In genomic region chr6:86064318-86065016, GRCm38 (mm10) we compare ENCODE assay signal across 12 mouse cellular contexts. TPM values are rescaled to one million over a fixed set of nuclear protein-coding genes. Genes with fewer than 3 reads are reported as not detected.
DNase-seq lines count a peak whose midpoint lies in the region; ATAC-seq and TF ChIP-seq lines count a peak whose summit lies in the region.
"Had no signal": no experiment of that assay in that cellular context is flagged by ENCODE, and none has a peak within 500 bp of the region (broad histone marks: within the 10 kb centered on the region; RNA-seq: fewer than 3 reads in every experiment).

No protein-coding gene starts in this region.

- no peak overlapping the region for H3K27ac ChIP-seq in lung, embryonic 14.5 days (ENCODE audit: low read depth)
- peak overlapping the region; percentile 90 for H3K27ac ChIP-seq in hindbrain, embryonic 15.5 days (replicated peaks)
- H3K27ac ChIP-seq: embryonic facial prominence, embryonic 13.5 days had no signal

- no peaks in the 10 kb centered on the region for H3K36me3 ChIP-seq in lung, embryonic 14.5 days (ENCODE audit: insufficient read depth)
- H3K36me3 ChIP-seq in hindbrain, embryonic 15.5 days, result no peaks in the 10 kb centered on the region
- H3K36me3 ChIP-seq: embryonic facial prominence, embryonic 13.5 days had no signal

- H3K9ac ChIP-seq in lung, embryonic 14.5 days, result no peak overlapping the region
- H3K9ac ChIP-seq in hindbrain, embryonic 15.5 days, result no peak overlapping the region
- H3K9ac ChIP-seq: embryonic facial prominence, embryonic 13.5 days had no signal

- H3K27me3 ChIP-seq in lung, embryonic 14.5 days (ENCODE audit: insufficient read depth, low read length), result no peaks in the 10 kb centered on the region
- no peaks in the 10 kb centered on the region for H3K27me3 ChIP-seq in hindbrain, embryonic 15.5 days
- H3K27me3 ChIP-seq: embryonic facial prominence, embryonic 13.5 days had no signal

- H3K4me1 ChIP-seq in lung, embryonic 14.5 days (ENCODE audit: insufficient read depth), result no peaks in the 10 kb centered on the region
- no peaks in the 10 kb centered on the region for H3K4me1 ChIP-seq in lung, adult 2 months (ENCODE audit: control insufficient read depth, insufficient read depth, low read length)
- H3K4me1 ChIP-seq in hindbrain, embryonic 15.5 days (replicated peaks), result peaks cover 93% of the 10 kb centered on the region

- H3K4me3 ChIP-seq in lung, embryonic 14.5 days (ENCODE audit: low read depth, low read length), result no peak overlapping the region
- no peak overlapping the region for H3K4me3 ChIP-seq in lung, adult 2 months (replicated peaks; ENCODE audit: extremely low read depth, low read depth, low read length)
- no peak overlapping the region for H3K4me3 ChIP-seq in hindbrain, embryonic 15.5 days
- H3K4me3 ChIP-seq: embryonic facial prominence, embryonic 13.5 days had no signal

- no peak for ATAC-seq in lung, embryonic 14.5 days (ENCODE audit: insufficient read depth)
- peak; percentile 68 for ATAC-seq in hindbrain, embryonic 15.5 days (ENCODE audit: low FRiP score, low read depth)
- ATAC-seq: inflammation-experienced regulatory T-cells, adult 6 months had no signal

- no peak for TF ChIP-seq POLR2A in lung, adult 2 months (IDR thresholded peaks at IDR 0.05; ENCODE audit: borderline replicate concordance, extremely low read depth, low read depth, low read length)

- DNase-seq in lung, embryonic 14.5 days, result peak; percentile 6
- DNase-seq in lung, adult 2 months, result no peak
- DNase-seq in left cerebral cortex, postnatal 36 days (ENCODE audit: low spot score in 2 of 2), result peak; percentile 83 to 88
- peak; percentile 70 for DNase-seq in right cerebral cortex, postnatal 4 days
- no peak for DNase-seq in heart, adult 8-10 months (ENCODE audit: low spot score)
- DNase-seq in thymus, postnatal 0 days (ENCODE audit: low spot score), result no peak
- DNase-seq in kidney, postnatal 25 days, result no peak
- DNase-seq: B cell, adult 2 months; lung, postnatal 14 days had no signal

- 55% methylated on average over 6 of the region's 6 CpGs for WGBS in lung, embryonic 14.5 days
- WGBS in lung, adult 2 months, result 78% methylated on average over 6 of the region's 6 CpGs
- 8% methylated on average over 6 of the region's 6 CpGs for WGBS in hindbrain, embryonic 15.5 days

- intact Hi-C loops in left cerebral cortex, postnatal 36 days (cut with DNase I), result loop anchor here (2.0 to 5.0 kb wide), 2 partner anchors 20 to 37 kb away; partner anchors contain the start of gene Add2

- H3K4me2 ChIP-seq in lung, embryonic 14.5 days, result no peak overlapping the region
- H3K4me2 ChIP-seq in hindbrain, embryonic 15.5 days, result peak overlapping the region; percentile 36
- H3K4me2 ChIP-seq: embryonic facial prominence, embryonic 13.5 days had no signal

- H3K9me3 ChIP-seq in lung, embryonic 14.5 days (ENCODE audit: low read depth, low read length), result no peaks in the 10 kb centered on the region
- H3K9me3 ChIP-seq in hindbrain, embryonic 15.5 days, result no peaks in the 10 kb centered on the region
- H3K9me3 ChIP-seq: embryonic facial prominence, embryonic 13.5 days had no signal

- TF ChIP-seq CTCF in lung, embryonic 14.5 days (IDR thresholded peaks at IDR 0.05; ENCODE audit: low read depth), result no peak
- no peak for TF ChIP-seq CTCF in lung, adult 2 months (IDR thresholded peaks at IDR 0.05; ENCODE audit: insufficient read depth, low read length)

RNA-seq across cellular contexts. Expression of gene Add2, which starts 36.0 kb away (rescaled TPM):
- polyA plus RNA-seq in lung, embryonic 14.5 days (2014; fragmentation: Nextera tagmentation; extraction: Ambion mirVana), result 1.6 and 2.2 TPM in 2 replicates
- 0.17 and 0.80 TPM in 2 replicates for polyA plus RNA-seq in lung, adult 2 months (2012; rRNA removed)
- polyA plus RNA-seq in hindbrain, embryonic 15.5 days (2015; fragmentation: Nextera tagmentation; extraction: Ambion mirVana), result 142 and 149 TPM in 2 replicates
- total RNA-seq in left cerebral cortex, postnatal 36 days (2021), result 100 to 1,000 TPM; 220 to 232 TPM
- under 1 TPM; 0.12 to 0.38 (median 0.20) TPM for total RNA-seq in heart, adult 8-10 months (2022)
- 0.05 and 0.18 TPM in 2 replicates for polyA plus RNA-seq in thymus, postnatal 0 days (2015; fragmentation: Nextera tagmentation; extraction: Ambion mirVana)
- polyA plus RNA-seq: inflammation-experienced regulatory T-cells, adult 6 months had no signal

RNA-seq across cellular contexts. Expression of gene Figla, which starts 48.5 kb away (rescaled TPM):
- polyA plus RNA-seq in lung, embryonic 14.5 days (2014; fragmentation: Nextera tagmentation; extraction: Ambion mirVana), result not detected in 2 replicates
- polyA plus RNA-seq in lung, adult 2 months (2012; rRNA removed), result not detected in 2 replicates
- not detected in 2 replicates for polyA plus RNA-seq in hindbrain, embryonic 15.5 days (2015; fragmentation: Nextera tagmentation; extraction: Ambion mirVana)
- not detected for total RNA-seq in left cerebral cortex, postnatal 36 days (2021)
- total RNA-seq in heart, adult 8-10 months (2022), result not detected
- not detected in 2 replicates for polyA plus RNA-seq in thymus, postnatal 0 days (2015; fragmentation: Nextera tagmentation; extraction: Ambion mirVana)
- polyA plus RNA-seq: embryonic facial prominence, embryonic 13.5 days; inflammation-experienced regulatory T-cells, adult 6 months had no signal

Comparison
In these comparisons a context has a peak if more than half of its experiments do, and no peak if none do; other contexts are left out.
1. DNase-seq: peak in lung, embryonic 14.5 days (single experiment), left cerebral cortex, postnatal 36 days (2 of 2) and right cerebral cortex, postnatal 4 days (single experiment); none in lung, adult 2 months (single experiment), heart, adult 8-10 months (single experiment), thymus, postnatal 0 days (single experiment) and kidney, postnatal 25 days (0 of 2).
2. RNA of gene Add2, which starts 36.0 kb away (polyA plus RNA-seq): 142 to 149 TPM in hindbrain, embryonic 15.5 days; 1.6 to 2.2 TPM in lung, embryonic 14.5 days, 0.17 to 0.80 TPM in lung, adult 2 months and 0.05 to 0.18 TPM in thymus, postnatal 0 days; every median in the first group is over 10 times any median in the second.